Comparison of ENCODE assay signal across 31 mouse cellular contexts in the genomic region with DNA sequence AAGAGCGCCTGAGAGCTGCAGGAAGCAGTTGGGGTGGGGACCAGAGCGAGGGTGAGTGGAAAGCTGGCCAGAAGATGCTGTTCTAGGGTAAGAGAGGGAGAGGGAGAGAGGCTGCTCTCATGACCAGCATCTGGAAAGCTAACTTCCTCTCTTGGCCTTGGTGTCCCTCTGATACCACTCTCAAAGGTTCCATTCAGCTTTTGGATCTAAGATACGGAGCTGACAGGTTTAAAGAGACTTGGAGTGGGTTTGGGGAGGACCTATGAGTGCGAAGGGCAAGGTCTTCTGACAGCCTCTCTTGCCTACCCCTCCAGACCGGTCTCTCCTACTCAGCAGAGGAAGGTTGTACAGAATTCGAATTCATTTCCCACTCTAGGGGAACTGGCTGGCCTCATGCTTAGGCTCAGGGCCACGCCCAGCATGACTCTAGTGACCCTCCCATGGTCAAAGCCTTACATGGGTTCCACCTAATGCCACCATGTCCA. TPM values are rescaled to one million over a fixed set of nuclear protein-coding genes. Genes with fewer than 3 reads are reported as not detected.
DNase-seq lines count a peak whose midpoint lies in the region; ATAC-seq lines count a peak whose summit lies in the region.
"Had no signal": no experiment of that assay in that cellular context is flagged by ENCODE, and none has a peak within 500 bp of the region (broad histone marks: within the 10 kb centered on the region; RNA-seq: fewer than 3 reads in every experiment).

No protein-coding gene starts in this region.

- no peak overlapping the region for H3K9ac ChIP-seq in liver, embryonic 13.5 days
- H3K9ac ChIP-seq: embryonic facial prominence, embryonic 15.5 days; forebrain, embryonic 15.5 days; hindbrain, embryonic 13.5 days; limb, embryonic 13.5 days; midbrain, embryonic 13.5 days had no signal

- ATAC-seq in liver, embryonic 13.5 days (ENCODE audit: low read depth) = peak; percentile 64
- ATAC-seq: CD4-positive, CD25-positive, alpha-beta regulatory T cell, adult 4 months; forebrain, embryonic 15.5 days; intestine, embryonic 16.5 days; midbrain, embryonic 13.5 days had no signal

- peaks cover 63% of the 10 kb centered on the region for H3K4me1 ChIP-seq in erythroblast, embryonic 14.5 days (ENCODE audit: control insufficient read depth)
- H3K4me1 ChIP-seq in liver, embryonic 13.5 days (replicated peaks) = peaks cover 51% of the 10 kb centered on the region
- H3K4me1 ChIP-seq: embryonic facial prominence, embryonic 15.5 days; forebrain, embryonic 15.5 days; hindbrain, embryonic 13.5 days; midbrain, embryonic 13.5 days had no signal

- peak overlapping the region; percentile 80 for H3K27ac ChIP-seq in liver, embryonic 13.5 days
- H3K27ac ChIP-seq: embryonic facial prominence, embryonic 10.5 days; embryonic facial prominence, embryonic 15.5 days; forebrain, embryonic 10.5 days; forebrain, embryonic 15.5 days; hindbrain, embryonic 13.5 days; kidney, postnatal 0 days; limb, embryonic 13.5 days; macrophage; midbrain, embryonic 13.5 days had no signal

- peak overlapping the region; percentile 32 for H3K4me3 ChIP-seq in erythroblast, embryonic 14.5 days (replicated peaks)
- no peak overlapping the region for H3K4me3 ChIP-seq in liver, embryonic 13.5 days (replicated peaks)
- H3K4me3 ChIP-seq: embryonic facial prominence, embryonic 10.5 days; embryonic facial prominence, embryonic 15.5 days; forebrain, embryonic 10.5 days; forebrain, embryonic 15.5 days; hindbrain, embryonic 13.5 days; limb, embryonic 13.5 days; midbrain, embryonic 13.5 days had no signal

- peak; percentile 17 for DNase-seq in spleen, adult 12 weeks (ENCODE audit: low spot score)
- DNase-seq in spleen, postnatal 14 days (ENCODE audit: low spot score in 2 of 2) = no peak
- DNase-seq in c-Kit-negative CD71-positive TER-119-positive erythroid progenitor cells, embryonic 14.5 days (ENCODE audit: low read depth, low spot score) = peak; percentile 69
- DNase-seq in liver, embryonic 13.5 days = no peak
- no peak for DNase-seq in cerebellum, postnatal 10 days
- no peak for DNase-seq in thymus, postnatal 4 days
- DNase-seq in c-Kit-positive CD71-positive TER-119-positive erythroid progenitor cells, embryonic 14.5 days (ENCODE audit: low spot score) = no peak
- DNase-seq: adrenal gland, postnatal 14 days; cerebellum, adult 18-20 months; cerebellum, postnatal 14 days; gastrocnemius, postnatal 36 days; heart, postnatal 36 days; kidney, adult 8-10 months; layer of hippocampus, adult 9-11 months; lung, adult 2 months; lung, postnatal 10 days; retina, postnatal 1 day; right cerebral cortex, postnatal 14 days had no signal

- no peak overlapping the region for H3K4me2 ChIP-seq in liver, embryonic 13.5 days
- H3K4me2 ChIP-seq: embryonic facial prominence, embryonic 15.5 days; forebrain, embryonic 15.5 days; hindbrain, embryonic 13.5 days; limb, embryonic 13.5 days; midbrain, embryonic 13.5 days had no signal

- H3K9me3 ChIP-seq in erythroblast, embryonic 14.5 days (ENCODE audit: control insufficient read depth, low read length) = no peaks in the 10 kb centered on the region; the same call in 1 of the 2 replicates
- no peaks in the 10 kb centered on the region for H3K9me3 ChIP-seq in liver, embryonic 13.5 days (replicated peaks)
- H3K9me3 ChIP-seq: embryonic facial prominence, embryonic 10.5 days; embryonic facial prominence, embryonic 15.5 days; forebrain, embryonic 10.5 days; forebrain, embryonic 15.5 days; hindbrain, embryonic 13.5 days; limb, embryonic 13.5 days; midbrain, embryonic 13.5 days had no signal

- peaks cover 16% of the 10 kb centered on the region for H3K27me3 ChIP-seq in erythroblast, embryonic 14.5 days (ENCODE audit: control insufficient read depth)
- H3K27me3 ChIP-seq in liver, embryonic 13.5 days = peaks cover 27% of the 10 kb centered on the region
- H3K27me3 ChIP-seq: embryonic facial prominence, embryonic 15.5 days; forebrain, embryonic 15.5 days; limb, embryonic 13.5 days; midbrain, embryonic 13.5 days had no signal

- WGBS in liver, embryonic 13.5 days (ENCODE audit: insufficient replicate concordance) = 83% methylated on average over 7 of the region's 7 CpGs

- H3K36me3 ChIP-seq in erythroblast, embryonic 14.5 days (ENCODE audit: control insufficient read depth) = peaks cover 57% of the 10 kb centered on the region
- H3K36me3 ChIP-seq in liver, embryonic 13.5 days = peaks cover 49% of the 10 kb centered on the region
- H3K36me3 ChIP-seq: embryonic facial prominence, embryonic 10.5 days; embryonic facial prominence, embryonic 15.5 days; forebrain, embryonic 10.5 days; forebrain, embryonic 15.5 days; hindbrain, embryonic 13.5 days; limb, embryonic 13.5 days; midbrain, embryonic 13.5 days had no signal

RNA-seq across cellular contexts. Expression of a gene that starts 17.9 kb away (rescaled TPM):
- 575 and 672 TPM in 2 replicates for polyA plus RNA-seq in erythroblast, embryonic 14.5 days (2012)
- 734 and 914 TPM in 2 replicates for polyA plus RNA-seq in liver, embryonic 13.5 days (2015; fragmentation: Nextera tagmentation; extraction: Ambion mirVana)
- polyA plus RNA-seq: CD4-positive, CD25-positive, alpha-beta regulatory T cell, adult 4 months; macrophage; small intestine, adult 2 months had no signal

RNA-seq across cellular contexts. Expression of a gene that starts 28.6 kb away (rescaled TPM):
- 10.3 and 12.3 TPM in 2 replicates for polyA plus RNA-seq in erythroblast, embryonic 14.5 days (2012)
- polyA plus RNA-seq in liver, embryonic 13.5 days (2015; fragmentation: Nextera tagmentation; extraction: Ambion mirVana) = 70.0 and 81.5 TPM in 2 replicates

RNA-seq across cellular contexts. Expression of a gene that starts 45.1 kb away (rescaled TPM):
- polyA plus RNA-seq in erythroblast, embryonic 14.5 days (2012) = 1.8 and 2.1 TPM in 2 replicates
- 1.5 and 1.7 TPM in 2 replicates for polyA plus RNA-seq in liver, embryonic 13.5 days (2015; fragmentation: Nextera tagmentation; extraction: Ambion mirVana)

RNA-seq across cellular contexts. Expression of a gene that starts 51.7 kb away (rescaled TPM):
- 4.5 and 6.0 TPM in 2 replicates for polyA plus RNA-seq in erythroblast, embryonic 14.5 days (2012)
- polyA plus RNA-seq in liver, embryonic 13.5 days (2015; fragmentation: Nextera tagmentation; extraction: Ambion mirVana) = 4.6 and 4.9 TPM in 2 replicates

RNA-seq across cellular contexts. Expression of a gene that starts 59.6 kb away (rescaled TPM):
- polyA plus RNA-seq in erythroblast, embryonic 14.5 days (2012) = 579 and 725 TPM in 2 replicates
- polyA plus RNA-seq in liver, embryonic 13.5 days (2015; fragmentation: Nextera tagmentation; extraction: Ambion mirVana) = 388 and 390 TPM in 2 replicates

Comparison
In these comparisons a context has a peak if more than half of its experiments do, and no peak if none do; other contexts are left out.
1. DNase-seq: peak in spleen, adult 12 weeks (single experiment) and c-Kit-negative CD71-positive TER-119-positive erythroid progenitor cells, embryonic 14.5 days (single experiment); none in spleen, postnatal 14 days (0 of 2), liver, embryonic 13.5 days (single experiment), cerebellum, postnatal 10 days (0 of 2), thymus, postnatal 4 days (single experiment) and c-Kit-positive CD71-positive TER-119-positive erythroid progenitor cells, embryonic 14.5 days (single experiment).